Mouse (Mus musculus): ENCODE measurements around the gene Lmtk2. TPM values are rescaled to one million over a fixed set of nuclear protein-coding genes. Genes with fewer than 3 reads are reported as not detected.

Gene Lmtk2
- total and polyA plus RNA-seq, 2 experiments, result 4.0 to 4.7 TPM

DNA sequence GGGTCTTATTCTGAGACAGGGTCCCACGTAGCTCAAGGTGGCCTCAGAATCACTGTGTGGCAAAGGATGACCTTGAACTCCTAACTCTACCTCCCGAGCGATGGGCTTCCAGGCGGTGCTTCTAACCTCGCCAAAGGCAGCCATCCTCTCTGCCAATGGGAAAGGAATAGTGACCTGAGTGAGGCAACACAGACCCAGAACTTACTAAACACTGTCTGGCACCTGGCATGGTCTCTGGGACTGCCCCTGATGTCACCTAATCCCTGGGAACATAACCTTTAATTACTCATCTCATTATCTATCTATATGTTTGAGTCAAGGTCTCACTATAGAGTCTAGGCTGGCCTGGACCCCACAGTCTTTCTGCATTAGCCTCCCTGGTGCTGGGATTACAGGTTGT lies 119.7 kb downstream of the Lmtk2 start:
- Histone ChIP-seq H3K27me3 (ENCODE audit: control insufficient read depth, insufficient read depth, low read length) (no peaks in the 10 kb centered on the region), H3K36me3 (ENCODE audit: control insufficient read depth, insufficient read depth, low read length) (no peaks in the 10 kb centered on the region), H3K9ac (ENCODE audit: low read depth, low read length) (no peak overlapping the region), H3K79me2 (ENCODE audit: control insufficient read depth, insufficient read depth, low read length) (no peaks in the 10 kb centered on the region), H3K4me3 (ENCODE audit: insufficient read depth, low read depth, low read length) (no peak overlapping the region), H3K4me1 (ENCODE audit: control insufficient read depth, insufficient read depth, low read length) (peaks cover 6% of the 10 kb centered on the region), H3K27ac (replicated peaks; ENCODE audit: insufficient read depth, low read depth, low read length) (no peak overlapping the region)
- peak; percentile 61 for DNase-seq (ENCODE audit: extremely low read depth, low read depth, low spot score)
- TF ChIP-seq POLR2A (IDR thresholded peaks at IDR 0.05; ENCODE audit: extremely low read depth, insufficient read depth, low read length) (no peak), CTCF (IDR thresholded peaks at IDR 0.05; ENCODE audit: low read depth, low read length) (no peak)
- WGBS, result 31% methylated on average over 5 of the region's 5 CpGs

- H3K4me1 ChIP-seq (ENCODE audit: control insufficient read depth, insufficient read depth, low read length), result peaks cover 8% of the 10 kb centered on the region
- H3K36me3 ChIP-seq (ENCODE audit: control insufficient read depth, insufficient read depth, low read length), result no peaks in the 10 kb centered on the region
- no peak overlapping the region for H3K27ac ChIP-seq (replicated peaks; ENCODE audit: insufficient read depth, low read depth, low read length)
- peak; percentile 20 for DNase-seq (ENCODE audit: extremely low read depth, low read depth, low spot score)
- H3K27me3 ChIP-seq (ENCODE audit: control insufficient read depth, insufficient read depth, low read length), result no peaks in the 10 kb centered on the region
- no peaks in the 10 kb centered on the region for H3K79me2 ChIP-seq (ENCODE audit: control insufficient read depth, insufficient read depth, low read length)
- no peak for TF ChIP-seq POLR2A (IDR thresholded peaks at IDR 0.05; ENCODE audit: extremely low read depth, insufficient read depth, low read length)
- TF ChIP-seq CTCF (IDR thresholded peaks at IDR 0.05; ENCODE audit: low read depth, low read length), result no peak
- H3K9ac ChIP-seq (ENCODE audit: low read depth, low read length), result no peak overlapping the region
- WGBS, result 68% methylated on average over 4 of the region's 4 CpGs
- no peak overlapping the region for H3K4me3 ChIP-seq (ENCODE audit: insufficient read depth, low read depth, low read length)
These were observed 121.1 kb downstream of the Lmtk2 start for GRCm38 (mm10) chr5:144221305-144221704.

- H3K4me3 ChIP-seq (ENCODE audit: insufficient read depth, low read depth, low read length), result peak overlapping the region; percentile 69
- TF ChIP-seq CTCF (IDR thresholded peaks at IDR 0.05; ENCODE audit: low read depth, low read length) (no peak), POLR2A (IDR thresholded peaks at IDR 0.05; ENCODE audit: extremely low read depth, insufficient read depth, low read length) (no peak)
- WGBS, result 2% methylated on average over 25 of the region's 25 CpGs
- H3K27ac ChIP-seq (replicated peaks; ENCODE audit: insufficient read depth, low read depth, low read length), result peak overlapping the region; percentile 47
- H3K4me1 ChIP-seq (ENCODE audit: control insufficient read depth, insufficient read depth, low read length), result peaks cover 8% of the 10 kb centered on the region
- H3K36me3 ChIP-seq (ENCODE audit: control insufficient read depth, insufficient read depth, low read length), result no peaks in the 10 kb centered on the region
- no peaks in the 10 kb centered on the region for H3K27me3 ChIP-seq (ENCODE audit: control insufficient read depth, insufficient read depth, low read length)
- no peaks in the 10 kb centered on the region for H3K79me2 ChIP-seq (ENCODE audit: control insufficient read depth, insufficient read depth, low read length)
- DNase-seq (ENCODE audit: extremely low read depth, low read depth, low spot score), result no peak
- peak overlapping the region; percentile 76 for H3K9ac ChIP-seq (ENCODE audit: low read depth, low read length)
These were observed 122.7 kb downstream of the Lmtk2 start for GRCm38 (mm10) chr5:144222811-144223502.

DNA sequence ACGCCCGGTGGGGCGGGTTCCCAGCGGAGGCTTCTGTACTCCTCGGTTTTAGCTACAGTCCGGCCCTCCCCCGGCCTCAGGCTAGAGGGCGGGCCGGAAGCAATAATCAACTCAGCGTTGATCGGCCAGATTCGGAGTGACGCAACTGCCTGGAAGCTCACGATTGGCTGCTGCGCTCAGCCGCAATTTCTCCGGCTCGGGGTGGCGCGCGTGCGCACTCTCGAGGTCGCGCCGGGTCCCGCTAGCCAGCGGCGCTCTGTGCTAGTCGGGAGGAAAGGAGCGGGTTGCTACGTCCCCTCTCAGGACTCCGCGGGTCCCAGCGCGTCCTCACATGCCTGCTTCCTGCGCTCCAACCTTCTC lies 123.2 kb downstream of the Lmtk2 start, which contains the start of gene Tecpr1:
Gene Tecpr1 (minus strand): TSS at position 113 of the 360 bp plus-strand sequence.
- Histone ChIP-seq H3K4me3 (ENCODE audit: insufficient read depth, low read depth, low read length) (peak within 1 kb of the TSS; percentile 71), H3K79me2 (ENCODE audit: control insufficient read depth, insufficient read depth, low read length) (no peaks in the 10 kb centered on the region), H3K4me1 (ENCODE audit: control insufficient read depth, insufficient read depth, low read length) (peaks cover 8% of the 10 kb centered on the region), H3K27ac (replicated peaks; ENCODE audit: insufficient read depth, low read depth, low read length) (peak within 1 kb of the TSS; percentile 85), H3K27me3 (ENCODE audit: control insufficient read depth, insufficient read depth, low read length) (no peaks in the 10 kb centered on the region), H3K9ac (ENCODE audit: low read depth, low read length) (peak within 1 kb of the TSS; percentile 87), H3K36me3 (ENCODE audit: control insufficient read depth, insufficient read depth, low read length) (no peaks in the 10 kb centered on the region)
- WGBS, result under 1% methylated on average over 37 of the region's 37 CpGs
- DNase-seq (ENCODE audit: extremely low read depth, low read depth, low spot score), result peak; percentile 90
- no peak for TF ChIP-seq CTCF (IDR thresholded peaks at IDR 0.05; ENCODE audit: low read depth, low read length)
- peak; percentile 75 for TF ChIP-seq POLR2A (IDR thresholded peaks at IDR 0.05; ENCODE audit: extremely low read depth, insufficient read depth, low read length)

- peak overlapping the region; percentile 87 for H3K9ac ChIP-seq (ENCODE audit: low read depth, low read length)
- peaks cover 8% of the 10 kb centered on the region for H3K4me1 ChIP-seq (ENCODE audit: control insufficient read depth, insufficient read depth, low read length)
- 17% methylated on average over 18 of the region's 18 CpGs for WGBS
- TF ChIP-seq POLR2A (IDR thresholded peaks at IDR 0.05; ENCODE audit: extremely low read depth, insufficient read depth, low read length), result no peak
- TF ChIP-seq CTCF (IDR thresholded peaks at IDR 0.05; ENCODE audit: low read depth, low read length), result no peak
- no peaks in the 10 kb centered on the region for H3K36me3 ChIP-seq (ENCODE audit: control insufficient read depth, insufficient read depth, low read length)
- peak overlapping the region; percentile 71 for H3K4me3 ChIP-seq (ENCODE audit: insufficient read depth, low read depth, low read length)
- H3K79me2 ChIP-seq (ENCODE audit: control insufficient read depth, insufficient read depth, low read length), result no peaks in the 10 kb centered on the region
- peak; percentile 53 for DNase-seq (ENCODE audit: extremely low read depth, low read depth, low spot score)
- H3K27ac ChIP-seq (replicated peaks; ENCODE audit: insufficient read depth, low read depth, low read length), result peak overlapping the region; percentile 85
- H3K27me3 ChIP-seq (ENCODE audit: control insufficient read depth, insufficient read depth, low read length), result no peaks in the 10 kb centered on the region
These were observed 123.9 kb downstream of the Lmtk2 start for GRCm38 (mm10) chr5:144223899-144224816.
